In genomic region chr2:102714320-102714719, GRCm38 (mm10) we compare ENCODE assay signal across 29 mouse cellular contexts. TPM values are rescaled to one million over a fixed set of nuclear protein-coding genes. Genes with fewer than 3 reads are reported as not detected.
A peak's percentile ranks its signal among the peaks of the same experiment; 100 is the strongest.
DNase-seq lines count a peak whose midpoint lies in the region; ATAC-seq lines count a peak whose summit lies in the region.
"Had no signal": no experiment of that assay in that cellular context is flagged by ENCODE, and none has a peak within 500 bp of the region (broad histone marks: within the 10 kb centered on the region; RNA-seq: fewer than 3 reads in every experiment).

No protein-coding gene starts in this region.

- WGBS in limb, embryonic 13.5 days, result 19% methylated on average over 2 of the region's 2 CpGs

- no peaks in the 10 kb centered on the region for H3K36me3 ChIP-seq in limb, embryonic 13.5 days
- H3K36me3 ChIP-seq: embryonic facial prominence, embryonic 13.5 days; embryonic facial prominence, embryonic 15.5 days; forebrain, embryonic 10.5 days; forebrain, embryonic 12.5 days; G1E had no signal

- no peak overlapping the region for H3K9ac ChIP-seq in limb, embryonic 13.5 days
- H3K9ac ChIP-seq: embryonic facial prominence, embryonic 13.5 days; embryonic facial prominence, embryonic 15.5 days; forebrain, embryonic 12.5 days had no signal

- intact Hi-C loops in heart, postnatal 14 days (cut with DNase I), result no loop called here

- ATAC-seq in limb, embryonic 13.5 days (ENCODE audit: low FRiP score, low read depth), result peak; percentile 59; the same call in 1 of the 2 replicates
- ATAC-seq: activated CD4-positive, CD25-positive, alpha-beta regulatory T cell, adult 4 months; CD4-positive, CD25-positive, alpha-beta regulatory T cell, adult 4 months; forebrain, embryonic 14.5 days; Patski had no signal

- no peaks in the 10 kb centered on the region; the same call in 1 of the 2 replicates for H3K4me1 ChIP-seq in limb, embryonic 13.5 days
- H3K4me1 ChIP-seq: embryonic facial prominence, embryonic 13.5 days; embryonic facial prominence, embryonic 15.5 days; forebrain, embryonic 10.5 days; forebrain, embryonic 12.5 days had no signal

- DNase-seq in heart, adult 11 months, result peak; percentile 39
- no peak for DNase-seq in heart, postnatal 14 days
- peak; percentile 79 for DNase-seq in forelimb bud, embryonic 11.5 days (ENCODE audit: low read depth, low spot score)
- DNase-seq in mesoderm, embryonic 11.5 days (ENCODE audit: low read depth, low spot score), result peak; percentile 12
- DNase-seq in spleen, postnatal 36 days (ENCODE audit: low spot score in 2 of 2), result no peak
- DNase-seq in thymus, postnatal 4 days, result no peak
- DNase-seq: adrenal gland, adult 8-10 months; adrenal gland, postnatal 25 days; B cell, adult 2 months; cerebellum, adult 11 months; cerebellum, adult 18-20 months; cerebellum, adult 8-10 months; cerebellum, adult 9-11 months; cerebellum, postnatal 14 days; cerebellum, postnatal 36 days; embryo, embryonic 11 days had no signal

- no peak overlapping the region for H3K4me3 ChIP-seq in limb, embryonic 13.5 days
- H3K4me3 ChIP-seq: embryonic facial prominence, embryonic 13.5 days; embryonic facial prominence, embryonic 15.5 days; erythroblast, embryonic 14.5 days; forebrain, embryonic 10.5 days; forebrain, embryonic 12.5 days had no signal

- no peak overlapping the region for H3K27ac ChIP-seq in limb, embryonic 13.5 days
- H3K27ac ChIP-seq: embryonic facial prominence, embryonic 13.5 days; embryonic facial prominence, embryonic 15.5 days; forebrain, embryonic 10.5 days; forebrain, embryonic 12.5 days had no signal

- peaks cover 77% of the 10 kb centered on the region for H3K27me3 ChIP-seq in limb, embryonic 13.5 days
- H3K27me3 ChIP-seq: CH12.LX; embryonic facial prominence, embryonic 13.5 days; embryonic facial prominence, embryonic 15.5 days; forebrain, embryonic 12.5 days; Patski had no signal

- H3K9me3 ChIP-seq in limb, embryonic 13.5 days, result no peaks in the 10 kb centered on the region
- H3K9me3 ChIP-seq: embryonic facial prominence, embryonic 13.5 days; embryonic facial prominence, embryonic 15.5 days; forebrain, embryonic 10.5 days; forebrain, embryonic 12.5 days; G1E had no signal

- no peak overlapping the region for H3K4me2 ChIP-seq in limb, embryonic 13.5 days (replicated peaks)
- H3K4me2 ChIP-seq: embryonic facial prominence, embryonic 13.5 days; embryonic facial prominence, embryonic 15.5 days; forebrain, embryonic 12.5 days had no signal

RNA-seq across cellular contexts. Expression of gene Slc1a2, which starts 55.9 kb away (rescaled TPM):
- total RNA-seq in heart, postnatal 14 days (2021), result under 1 TPM; 0.10 to 0.45 TPM
- 1.0 TPM in 2 replicates for polyA plus RNA-seq in limb, embryonic 13.5 days (2015; fragmentation: Nextera tagmentation; extraction: Ambion mirVana)
- total RNA-seq: common myeloid progenitor, adult 5-6 weeks had no signal
- polyA plus RNA-seq: activated CD4-positive, CD25-positive, alpha-beta regulatory T cell, adult 4 months; erythroblast, embryonic 14.5 days; G1E had no signal

Comparison
In these comparisons a context has a peak if more than half of its experiments do, and no peak if none do; other contexts are left out.
1. DNase-seq: peak in heart, adult 11 months (single experiment), forelimb bud, embryonic 11.5 days (single experiment) and mesoderm, embryonic 11.5 days (single experiment); none in heart, postnatal 14 days (0 of 2), spleen, postnatal 36 days (0 of 2) and thymus, postnatal 4 days (single experiment).